Mouse (Mus musculus): ENCODE measurements at regions not wholly inside any gene's neighbourhood (a gene's known extent, or its start where the extent isn't known, plus 50 kb on each side); places are given as distances from the start of the nearest gene placed in this dataset.
A peak's percentile ranks its signal among the peaks of the same experiment; 100 is the strongest.

- no peaks in the 10 kb centered on the region for H3K36me3 ChIP-seq (ENCODE audit: control insufficient read depth, insufficient read depth, low read length)
- no peak overlapping the region for H3K9ac ChIP-seq (replicated peaks; ENCODE audit: low read depth, low read length)
- H3K4me3 ChIP-seq (ENCODE audit: low read depth, low read length): no peak overlapping the region
- no peaks in the 10 kb centered on the region for H3K4me1 ChIP-seq (ENCODE audit: control insufficient read depth, insufficient read depth, low read length)
- H3K27ac ChIP-seq (ENCODE audit: low read depth, low read length): no peak overlapping the region
- H3K4me2 ChIP-seq (ENCODE audit: low read depth, low read length): no peak overlapping the region
- ATAC-seq (ENCODE audit: low read depth): no peak
- no peaks in the 10 kb centered on the region for H3K9me3 ChIP-seq (ENCODE audit: control insufficient read depth, low read length)
- no peaks in the 10 kb centered on the region for H3K27me3 ChIP-seq (ENCODE audit: control insufficient read depth, insufficient read depth, low read length)
Observed at GRCm38 (mm10) chr11:24470469-24470868, 392.6 kb downstream of the Bcl11a start.

DNA sequence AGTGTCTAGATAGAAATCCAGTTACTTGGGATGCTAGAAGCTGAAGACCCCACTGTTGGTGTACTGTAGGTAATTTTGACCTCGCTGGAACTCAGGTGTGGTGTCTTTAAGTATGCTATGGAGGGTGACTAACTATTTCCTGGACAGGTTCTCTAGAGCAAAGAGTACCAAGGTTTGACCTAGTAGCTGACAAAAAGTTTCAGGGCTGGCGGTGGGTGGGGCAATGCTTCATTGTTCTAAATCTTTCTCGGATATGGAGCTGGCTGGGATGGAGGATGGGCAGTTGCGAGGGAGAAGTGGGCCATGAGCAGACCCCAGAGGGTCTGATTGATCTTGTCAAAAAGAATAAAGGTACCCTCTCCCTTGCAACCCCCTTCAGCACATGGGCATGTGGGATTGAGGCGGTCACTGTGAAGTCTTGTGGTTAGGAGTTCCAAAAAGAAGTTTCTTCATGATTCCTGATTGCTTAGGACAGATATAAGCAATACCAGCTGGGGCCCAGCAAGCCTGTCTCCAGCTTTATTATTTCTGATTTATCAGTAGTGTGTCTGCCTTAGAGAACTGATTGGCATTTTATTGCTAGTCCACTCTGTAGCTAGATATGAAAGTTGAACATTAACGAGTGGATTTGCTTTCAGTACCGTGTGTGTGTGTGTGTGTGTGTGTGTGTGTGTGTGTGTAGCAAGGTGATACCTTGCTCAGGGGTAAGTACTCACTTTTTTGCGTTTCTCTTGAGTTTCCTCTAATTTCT is 394.9 kb downstream of the Bcl11a start:
- Histone ChIP-seq H3K27me3 (ENCODE audit: control insufficient read depth, insufficient read depth, low read length) (no peaks in the 10 kb centered on the region), H3K4me3 (ENCODE audit: low read depth, low read length) (no peak overlapping the region), H3K36me3 (ENCODE audit: control insufficient read depth, insufficient read depth, low read length) (no peaks in the 10 kb centered on the region), H3K9ac (replicated peaks; ENCODE audit: low read depth, low read length) (no peak overlapping the region), H3K27ac (ENCODE audit: low read depth, low read length) (no peak overlapping the region), H3K4me1 (ENCODE audit: control insufficient read depth, insufficient read depth, low read length) (no peaks in the 10 kb centered on the region), H3K9me3 (ENCODE audit: control insufficient read depth, low read length) (no peaks in the 10 kb centered on the region), H3K4me2 (ENCODE audit: low read depth, low read length) (no peak overlapping the region)
- 87% methylated on average over 8 of the region's 8 CpGs for WGBS
- no peak for ATAC-seq (ENCODE audit: low read depth)

- no peak for ATAC-seq (ENCODE audit: low read depth)
Observed at GRCm38 (mm10) chr11:24473368-24474010, 395.6 kb downstream of the Bcl11a start.

DNA sequence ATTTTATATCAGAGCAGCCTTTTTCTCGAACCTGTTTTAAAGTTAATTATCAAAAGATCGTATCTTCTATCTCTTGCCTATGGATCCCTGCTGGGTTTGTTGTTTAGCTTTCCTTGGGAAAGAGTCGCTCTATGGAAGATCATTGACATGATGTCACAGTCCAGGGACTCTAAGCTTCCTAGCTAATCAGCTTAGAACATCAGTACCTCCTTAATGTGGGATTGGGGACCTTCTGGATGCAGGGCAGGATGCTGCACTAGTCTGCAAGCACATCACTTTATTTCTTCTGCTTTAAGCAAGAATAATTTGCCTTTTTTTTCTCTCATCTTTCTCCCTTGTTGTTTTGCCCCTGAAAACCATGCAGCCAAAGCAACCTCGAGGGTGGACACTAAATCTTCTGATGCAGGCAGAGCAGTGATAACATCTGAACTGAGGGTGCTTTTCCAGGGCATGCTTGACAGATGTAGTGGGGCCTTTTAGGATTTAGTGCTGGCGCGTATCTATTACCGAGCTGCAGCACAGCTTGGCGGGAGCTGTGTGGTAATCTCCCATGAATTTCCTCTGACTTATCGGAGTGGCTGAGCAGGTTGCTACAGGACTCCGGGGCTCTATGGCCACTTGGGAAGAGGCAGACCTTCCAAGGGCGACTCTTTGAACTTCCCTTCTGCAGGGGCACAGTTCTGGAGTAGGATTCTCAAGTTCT is 425.0 kb downstream of the Bcl11a start:
- Histone ChIP-seq H3K27ac (ENCODE audit: low read depth, low read length) (no peak overlapping the region), H3K9ac (replicated peaks; ENCODE audit: low read depth, low read length) (no peak overlapping the region), H3K27me3 (ENCODE audit: control insufficient read depth, insufficient read depth, low read length) (no peaks in the 10 kb centered on the region), H3K4me3 (ENCODE audit: low read depth, low read length) (no peak overlapping the region), H3K4me2 (ENCODE audit: low read depth, low read length) (no peak overlapping the region), H3K36me3 (ENCODE audit: control insufficient read depth, insufficient read depth, low read length) (no peaks in the 10 kb centered on the region), H3K9me3 (ENCODE audit: control insufficient read depth, low read length) (no peaks in the 10 kb centered on the region), H3K4me1 (ENCODE audit: control insufficient read depth, insufficient read depth, low read length) (no peaks in the 10 kb centered on the region)
- ATAC-seq (ENCODE audit: low read depth): peak; percentile 68; the same call in 1 of the 2 replicates
- WGBS: 41% methylated on average over 11 of the region's 11 CpGs

More at GRCm38 (mm10) chr11:24473368-24474010, 395.6 kb downstream of the Bcl11a start:
- no peak overlapping the region for H3K4me3 ChIP-seq (ENCODE audit: low read depth, low read length)
- H3K4me1 ChIP-seq (ENCODE audit: control insufficient read depth, insufficient read depth, low read length): no peaks in the 10 kb centered on the region
- H3K9me3 ChIP-seq (ENCODE audit: control insufficient read depth, low read length): no peaks in the 10 kb centered on the region
- 39% methylated on average over 7 of the region's 7 CpGs for WGBS
- no peaks in the 10 kb centered on the region for H3K27me3 ChIP-seq (ENCODE audit: control insufficient read depth, insufficient read depth, low read length)
- H3K27ac ChIP-seq (ENCODE audit: low read depth, low read length): no peak overlapping the region
- no peaks in the 10 kb centered on the region for H3K36me3 ChIP-seq (ENCODE audit: control insufficient read depth, insufficient read depth, low read length)
- H3K9ac ChIP-seq (replicated peaks; ENCODE audit: low read depth, low read length): no peak overlapping the region
- no peak overlapping the region for H3K4me2 ChIP-seq (ENCODE audit: low read depth, low read length)

GRCm38 (mm10) chr11:24515568-24515967 is 437.7 kb downstream of the Bcl11a start:
- ATAC-seq (ENCODE audit: low read depth): no peak
- Histone ChIP-seq H3K4me2 (ENCODE audit: low read depth, low read length) (no peak overlapping the region), H3K27ac (ENCODE audit: low read depth, low read length) (no peak overlapping the region), H3K4me1 (ENCODE audit: control insufficient read depth, insufficient read depth, low read length) (no peaks in the 10 kb centered on the region), H3K9me3 (ENCODE audit: control insufficient read depth, low read length) (no peaks in the 10 kb centered on the region), H3K27me3 (ENCODE audit: control insufficient read depth, insufficient read depth, low read length) (no peaks in the 10 kb centered on the region), H3K9ac (replicated peaks; ENCODE audit: low read depth, low read length) (no peak overlapping the region), H3K4me3 (ENCODE audit: low read depth, low read length) (no peak overlapping the region), H3K36me3 (ENCODE audit: control insufficient read depth, insufficient read depth, low read length) (no peaks in the 10 kb centered on the region)

- Histone ChIP-seq H3K4me3 (ENCODE audit: low read depth, low read length) (no peak overlapping the region), H3K36me3 (ENCODE audit: control insufficient read depth, insufficient read depth, low read length) (no peaks in the 10 kb centered on the region), H3K4me2 (ENCODE audit: low read depth, low read length) (no peak overlapping the region), H3K27me3 (ENCODE audit: control insufficient read depth, insufficient read depth, low read length) (no peaks in the 10 kb centered on the region), H3K27ac (ENCODE audit: low read depth, low read length) (no peak overlapping the region), H3K9ac (replicated peaks; ENCODE audit: low read depth, low read length) (no peak overlapping the region), H3K4me1 (ENCODE audit: control insufficient read depth, insufficient read depth, low read length) (no peaks in the 10 kb centered on the region), H3K9me3 (ENCODE audit: control insufficient read depth, low read length) (no peaks in the 10 kb centered on the region)
- ATAC-seq (ENCODE audit: low read depth): no peak
- 65% methylated on average over 7 of the region's 7 CpGs for WGBS
Observed at GRCm38 (mm10) chr11:24535462-24535861, 457.6 kb downstream of the Bcl11a start.

- Histone ChIP-seq H3K4me3 (ENCODE audit: low read depth, low read length) (no peak overlapping the region), H3K27ac (ENCODE audit: low read depth, low read length) (no peak overlapping the region), H3K9ac (replicated peaks; ENCODE audit: low read depth, low read length) (no peak overlapping the region), H3K4me1 (ENCODE audit: control insufficient read depth, insufficient read depth, low read length) (no peaks in the 10 kb centered on the region), H3K9me3 (ENCODE audit: control insufficient read depth, low read length) (no peaks in the 10 kb centered on the region), H3K4me2 (ENCODE audit: low read depth, low read length) (no peak overlapping the region), H3K36me3 (ENCODE audit: control insufficient read depth, insufficient read depth, low read length) (no peaks in the 10 kb centered on the region), H3K27me3 (ENCODE audit: control insufficient read depth, insufficient read depth, low read length) (no peaks in the 10 kb centered on the region)
- no peak for ATAC-seq (ENCODE audit: low read depth)
Observed at GRCm38 (mm10) chr11:24537721-24538120, 459.9 kb downstream of the Bcl11a start.

DNA sequence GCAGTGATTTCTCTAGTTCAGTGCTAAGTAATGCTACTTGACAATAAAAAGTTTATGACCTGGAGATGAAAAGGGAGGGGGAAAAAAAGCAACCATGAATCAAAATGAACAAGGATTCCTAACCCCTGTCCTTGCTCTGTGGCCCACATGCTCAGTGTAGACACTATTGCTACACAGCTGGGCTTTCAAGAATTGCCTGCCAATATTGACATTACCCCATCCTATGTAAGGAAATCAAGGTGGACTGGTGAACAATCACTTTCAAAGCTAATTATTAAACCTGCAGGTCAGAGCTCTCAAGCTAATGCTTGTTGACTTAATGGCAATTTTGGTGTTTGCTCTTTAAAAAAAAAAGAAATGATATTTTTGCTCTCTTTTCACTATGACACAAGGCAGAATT is 491.8 kb downstream of the Bcl11a start:
- Histone ChIP-seq H3K4me2 (ENCODE audit: low read depth, low read length) (no peak overlapping the region), H3K36me3 (ENCODE audit: control insufficient read depth, insufficient read depth, low read length) (no peaks in the 10 kb centered on the region), H3K27me3 (ENCODE audit: control insufficient read depth, insufficient read depth, low read length) (no peaks in the 10 kb centered on the region), H3K9me3 (ENCODE audit: control insufficient read depth, low read length) (no peaks in the 10 kb centered on the region), H3K9ac (replicated peaks; ENCODE audit: low read depth, low read length) (no peak overlapping the region), H3K4me1 (ENCODE audit: control insufficient read depth, insufficient read depth, low read length) (no peaks in the 10 kb centered on the region), H3K27ac (ENCODE audit: low read depth, low read length) (no peak overlapping the region), H3K4me3 (ENCODE audit: low read depth, low read length) (no peak overlapping the region)
- no peak for ATAC-seq (ENCODE audit: low read depth)

- Histone ChIP-seq H3K4me1 (ENCODE audit: control insufficient read depth, insufficient read depth, low read length) (no peaks in the 10 kb centered on the region), H3K4me2 (ENCODE audit: low read depth, low read length) (no peak overlapping the region), H3K27me3 (ENCODE audit: control insufficient read depth, insufficient read depth, low read length) (no peaks in the 10 kb centered on the region), H3K4me3 (ENCODE audit: low read depth, low read length) (no peak overlapping the region), H3K27ac (ENCODE audit: low read depth, low read length) (no peak overlapping the region), H3K36me3 (ENCODE audit: control insufficient read depth, insufficient read depth, low read length) (no peaks in the 10 kb centered on the region), H3K9ac (replicated peaks; ENCODE audit: low read depth, low read length) (no peak overlapping the region), H3K9me3 (ENCODE audit: control insufficient read depth, low read length) (no peaks in the 10 kb centered on the region)
- ATAC-seq (ENCODE audit: low read depth): no peak
- WGBS: 69% methylated on average over 5 of the region's 5 CpGs
Observed at GRCm38 (mm10) chr11:24613529-24613928, 535.7 kb downstream of the Bcl11a start.

All from neural tube, embryonic 14.5 days (tissue).